Mouse (Mus musculus) myocyte (in vitro differentiated cells): ENCODE measurements around the gene Zhx3.

ENCODE experiments used
- CEBPB ChIP-seq: IDR thresholded peaks from 2 replicates; pipeline ENCODE4 v1.6.1; 2011; ENCODE audit warnings: mild to moderate bottlenecking, moderate library complexity; ENCODE audit not compliant: poor library complexity, insufficient read depth, severe bottlenecking
- MAX ChIP-seq: IDR thresholded peaks from one replicate; pipeline ENCODE4 v1.6.1; 2011; ENCODE audit warnings: low read depth, mild to moderate bottlenecking, control low read depth
- MYOD1 ChIP-seq, 3 experiments: IDR thresholded peaks; one replicate each; pipeline ENCODE4 v1.6.1; 2011; ENCODE audit warnings: control low read depth in 2 of 3, low read depth in 2 of 3, mild to moderate bottlenecking in 2 of 3, moderate library complexity in 1 of 3; ENCODE audit not compliant: insufficient read length in 2 of 3, control insufficient read depth in 1 of 3
- POLR2A ChIP-seq: IDR thresholded peaks from one replicate; pipeline ENCODE4 v1.6.1; 2011; ENCODE audit warnings: low read depth, mild to moderate bottlenecking, control low read depth, moderate library complexity; ENCODE audit not compliant: insufficient read length
- POLR2AphosphoS2 ChIP-seq: IDR thresholded peaks from one replicate; pipeline ENCODE4 v1.6.1; 2011; ENCODE audit warnings: low read depth, control low read depth; ENCODE audit not compliant: insufficient read length
- SRF ChIP-seq: IDR thresholded peaks from one replicate; pipeline ENCODE4 v1.6.1; 2011; ENCODE audit warnings: low read depth; ENCODE audit not compliant: control insufficient read depth, insufficient read length
- TCF12 ChIP-seq: IDR thresholded peaks from one replicate; pipeline ENCODE4 v1.6.1; 2011; ENCODE audit warnings: mild to moderate bottlenecking, control low read depth; ENCODE audit not compliant: poor library complexity, insufficient read depth, severe bottlenecking
- USF1 ChIP-seq: IDR thresholded peaks from one replicate; pipeline ENCODE4 v1.6.1; 2011; ENCODE audit warnings: low read depth, mild to moderate bottlenecking, control low read depth, moderate library complexity

DNA sequence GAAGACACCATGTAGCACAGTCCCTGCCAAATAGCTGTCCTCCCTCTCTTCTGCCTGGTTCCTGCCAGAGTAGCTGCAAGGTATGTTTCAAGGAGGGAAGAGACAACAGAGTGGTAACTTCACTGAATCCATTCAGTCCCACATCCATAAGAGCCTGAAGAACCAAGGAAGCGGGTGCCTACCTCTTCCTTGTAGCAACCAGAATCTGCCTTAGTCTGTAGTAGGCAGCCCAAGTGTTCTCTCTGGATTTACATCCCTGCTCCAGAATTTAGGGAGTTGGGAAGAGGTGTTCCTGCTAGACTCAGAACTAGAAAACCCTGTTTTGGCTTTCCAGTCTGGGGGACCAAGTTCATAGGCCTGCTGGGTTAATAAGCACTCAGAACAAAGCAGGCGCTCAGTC, 105.6 kb downstream of the Zhx3 start:
- TF ChIP-seq MAX (no peak), USF1 (no peak), POLR2A (no peak), CEBPB (no peak), SRF (no peak), MYOD1 (IDR thresholded peaks at IDR 0.05; ENCODE audit: control insufficient read depth in 1 of 3, insufficient read length in 2 of 3, low read depth in 2 of 3) (no peak), TCF12 (no peak), POLR2AphosphoS2 (no peak)
